Mouse (Mus musculus) embryonic facial prominence, embryonic 15.5 days (tissue): Measurements from ENCODE around the gene Rnf126. TPM values are rescaled to one million over a fixed set of nuclear protein-coding genes. Genes with fewer than 3 reads are reported as not detected.
"Not testable (repeated sequence)": the region's sequence is repeated elsewhere in the genome, so short reads cannot be mapped to it uniquely, and the experiment has no call there.

Source experiments
- ATAC-seq: fragments of 200-750 bp; cut with Nextera tagmentation; 2 replicates; pipeline ENCODE4 v1.8.0; 2017; ENCODE audit warnings: low read depth, moderate TSS enrichment; ENCODE audit not compliant: insufficient number of reproducible peaks, low FRiP score, low TSS enrichment
- H3K27ac ChIP-seq: fragments of 300-500 bp; sonication (generic); replicated peaks from 2 replicates; pipeline ENCODE4 v1.5.1; 2015; ENCODE audit warnings: mild to moderate bottlenecking, inconsistent platforms
- H3K27me3 ChIP-seq: fragments of 300-500 bp; sonication (generic); 2 replicates; pipeline ENCODE4 v1.6.1; 2015; ENCODE audit warnings: inconsistent platforms
- H3K36me3 ChIP-seq: fragments of 300-500 bp; sonication (generic); 2 replicates; pipeline ENCODE4 v1.6.1; 2015; ENCODE audit warnings: mild to moderate bottlenecking, inconsistent platforms
- H3K4me1 ChIP-seq: fragments of 300-500 bp; sonication (generic); 2 replicates; pipeline ENCODE4 v1.6.1; 2015; ENCODE audit warnings: inconsistent platforms
- H3K4me2 ChIP-seq: fragments of 300-500 bp; sonication (generic); replicated peaks from 2 replicates; pipeline ENCODE4 v1.6.1; 2015; ENCODE audit warnings: mild to moderate bottlenecking, inconsistent platforms
- H3K4me3 ChIP-seq: fragments of 300-500 bp; sonication (generic); replicated peaks from 2 replicates; pipeline ENCODE4 v1.5.1; 2015; ENCODE audit warnings: mild to moderate bottlenecking, inconsistent platforms
- H3K9ac ChIP-seq: fragments of 300-500 bp; sonication (generic); 2 replicates; pipeline ENCODE4 v1.6.1; 2015; ENCODE audit warnings: inconsistent platforms
- H3K9me3 ChIP-seq: fragments of 300-500 bp; sonication (generic); replicated peaks from 2 replicates; pipeline ENCODE4 v1.6.1; 2016; ENCODE audit warnings: inconsistent platforms
- WGBS: fragments of 180-500 bp; shearing (Covaris S2); methylation state at CpG from one replicate; pipeline ENCODE4 v1.1.7; 2015; 5-methylcytosine and 5-hydroxymethylcytosine counted together
- polyA plus RNA-seq: library from polyadenylated mRNA; unstranded; fragments of >200 nt; fragmentation: Nextera tagmentation; extraction: Ambion mirVana; gene quantifications from 2 replicates; pipeline ENCODE4 v1.2.1, GENCODE M21; 2015

The Rnf126 gene
- polyA plus RNA-seq, 1 experiment from 2014 or later: 127 TPM

DNA sequence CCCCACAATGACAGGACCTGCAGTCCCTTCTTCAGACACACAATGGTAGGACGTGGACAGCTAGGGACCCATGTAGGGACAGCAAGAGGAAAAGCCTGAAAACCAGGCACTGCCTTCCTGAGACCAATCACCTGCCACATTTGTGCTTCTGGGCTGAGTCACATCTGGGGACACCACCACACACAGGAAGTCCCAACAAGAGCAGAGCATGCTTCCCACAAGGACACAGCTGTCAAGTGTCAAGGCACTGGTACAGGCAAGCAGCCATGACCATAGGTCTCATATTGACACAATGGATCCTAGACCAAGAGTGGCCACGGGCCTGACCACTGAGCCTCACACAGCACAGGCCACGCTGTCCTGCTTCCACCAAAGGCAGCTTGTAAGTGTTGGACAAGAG lies 3.9 kb downstream of the Rnf126 start:
- Histone ChIP-seq H3K27me3 (no peaks in the 10 kb centered on the region), H3K4me1 (peaks cover 32% of the 10 kb centered on the region), H3K27ac (no peak overlapping the region), H3K9me3 (no peaks in the 10 kb centered on the region), H3K4me2 (no peak overlapping the region), H3K36me3 (peaks cover 48% of the 10 kb centered on the region), H3K4me3 (no peak overlapping the region), H3K9ac (no peak overlapping the region)
- WGBS: 93% methylated on average over 3 of the region's 3 CpGs
- no peak for ATAC-seq

DNA sequence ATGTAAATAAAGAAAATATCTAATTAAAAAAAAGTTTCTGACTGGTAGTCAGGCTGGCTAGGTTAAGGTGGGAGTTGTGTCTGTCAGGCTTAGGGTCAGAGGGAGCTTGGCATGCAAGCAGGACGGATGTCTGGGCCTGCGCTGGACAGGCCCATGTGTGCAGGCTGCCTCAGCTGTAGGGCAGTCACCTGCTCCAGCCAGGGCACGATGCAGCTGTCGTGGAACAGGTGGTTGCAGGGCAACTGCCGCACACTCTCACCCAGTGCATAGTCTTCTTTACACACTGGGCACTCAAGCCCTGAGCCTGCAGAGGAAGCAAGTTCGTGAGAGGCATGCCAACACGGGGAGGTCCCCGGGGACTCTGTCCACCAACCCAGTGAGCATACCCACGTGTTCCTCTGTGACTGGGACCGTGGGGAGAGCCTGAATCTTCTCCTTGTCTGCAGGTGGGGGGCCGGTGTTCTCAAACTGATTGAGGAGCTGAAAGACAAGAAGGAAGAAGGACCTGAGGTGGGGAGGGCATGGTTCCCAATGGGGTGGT lies 6.1 kb downstream of the Rnf126 start:
- 89% methylated on average over 11 of the region's 11 CpGs for WGBS
- Histone ChIP-seq H3K36me3 (peaks cover 68% of the 10 kb centered on the region), H3K9me3 (no peaks in the 10 kb centered on the region)

DNA sequence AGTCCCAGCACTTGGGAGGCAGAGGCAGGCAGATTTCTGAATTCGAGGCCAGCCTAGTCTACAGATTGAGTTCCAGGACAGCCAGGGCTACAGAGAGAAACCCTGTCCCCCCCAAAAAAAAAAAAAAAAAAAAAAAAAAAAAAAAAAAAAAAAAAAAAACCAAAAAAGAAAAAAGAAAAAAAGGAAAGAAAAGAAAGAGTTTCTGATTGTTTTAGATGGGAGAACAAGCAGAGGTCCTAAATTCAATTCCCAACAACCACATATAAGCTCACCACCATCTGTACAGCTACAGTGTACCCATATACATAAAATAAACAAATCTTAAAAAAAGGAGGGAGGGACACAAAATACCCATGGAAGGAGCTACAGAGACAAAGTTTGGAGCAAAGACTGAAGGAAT lies 7.1 kb downstream of the Rnf126 start:
- not testable (repeated sequence) for H3K27ac ChIP-seq, H3K27me3 ChIP-seq, ATAC-seq, H3K9ac ChIP-seq, H3K4me3 ChIP-seq, H3K4me2 ChIP-seq, H3K9me3 ChIP-seq
- H3K36me3 ChIP-seq: peaks cover 68% of the 10 kb centered on the region
- WGBS: 86% methylated on average over 1 of the region's 1 CpGs
- peaks cover 22% of the 10 kb centered on the region for H3K4me1 ChIP-seq

More for the DNA sequence above, 6.1 kb downstream of the Rnf126 start:
- Histone ChIP-seq H3K4me2 (no peak overlapping the region), H3K4me1 (peaks cover 22% of the 10 kb centered on the region), H3K27me3 (no peaks in the 10 kb centered on the region), H3K27ac (no peak overlapping the region), H3K9ac (no peak overlapping the region), H3K4me3 (no peak overlapping the region)
- 0 out of 2 replicates have a peak, but pooled peaks have one; percentile 39 for ATAC-seq

DNA sequence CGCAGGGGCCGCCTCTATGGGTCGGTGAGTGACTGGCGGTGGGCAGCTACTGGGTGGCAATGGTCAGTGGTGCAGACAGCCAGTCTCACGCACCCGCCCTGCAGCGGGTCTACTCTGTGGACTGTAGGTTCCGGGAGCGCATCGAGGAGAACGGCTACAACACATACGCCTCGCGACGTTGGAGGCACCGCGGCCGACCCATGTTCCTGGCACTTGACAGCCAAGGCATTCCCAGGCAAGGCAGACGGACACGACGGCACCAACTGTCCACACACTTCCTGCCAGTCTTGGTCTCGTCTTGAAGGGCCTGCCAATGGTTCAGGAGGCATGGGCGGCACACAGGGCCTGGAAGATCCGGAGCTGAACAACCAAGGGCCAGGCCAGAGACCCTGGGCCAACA lies 10.1 kb downstream of the Rnf126 start:
- Histone ChIP-seq H3K4me1 (peaks cover 10% of the 10 kb centered on the region), H3K4me2 (no peak overlapping the region), H3K9me3 (no peaks in the 10 kb centered on the region), H3K9ac (no peak overlapping the region), H3K4me3 (no peak overlapping the region), H3K36me3 (peaks cover 55% of the 10 kb centered on the region), H3K27me3 (no peaks in the 10 kb centered on the region), H3K27ac (no peak overlapping the region)
- no peak for ATAC-seq
- WGBS: 91% methylated on average over 24 of the region's 24 CpGs

DNA sequence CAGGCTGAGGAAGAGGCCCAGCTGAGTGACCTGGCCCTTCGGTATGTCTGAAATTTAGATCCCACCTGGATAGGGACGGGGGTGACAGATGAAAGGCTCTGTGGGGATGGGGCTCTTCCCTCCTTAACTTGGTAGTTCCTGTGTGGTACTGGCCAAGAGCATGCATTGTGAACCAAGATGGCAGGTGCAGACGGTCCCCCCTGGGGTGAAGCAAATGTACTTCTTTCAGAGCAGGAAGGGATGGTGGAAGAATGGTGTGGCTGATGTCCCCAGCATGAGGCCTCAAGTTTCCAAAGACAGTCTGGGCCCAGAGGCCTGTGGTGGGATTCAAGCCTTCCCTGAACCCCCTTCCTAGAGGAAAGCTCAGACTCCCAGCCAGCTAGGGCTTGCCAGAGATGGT lies 10.9 kb downstream of the Rnf126 start:
- ATAC-seq: no peak
- Histone ChIP-seq H3K9me3 (no peaks in the 10 kb centered on the region), H3K27ac (no peak overlapping the region), H3K4me2 (no peak overlapping the region), H3K4me3 (no peak overlapping the region), H3K9ac (no peak overlapping the region), H3K27me3 (no peaks in the 10 kb centered on the region), H3K4me1 (peaks cover 10% of the 10 kb centered on the region), H3K36me3 (peaks cover 47% of the 10 kb centered on the region)
- WGBS: 79% methylated on average over 3 of the region's 3 CpGs

DNA sequence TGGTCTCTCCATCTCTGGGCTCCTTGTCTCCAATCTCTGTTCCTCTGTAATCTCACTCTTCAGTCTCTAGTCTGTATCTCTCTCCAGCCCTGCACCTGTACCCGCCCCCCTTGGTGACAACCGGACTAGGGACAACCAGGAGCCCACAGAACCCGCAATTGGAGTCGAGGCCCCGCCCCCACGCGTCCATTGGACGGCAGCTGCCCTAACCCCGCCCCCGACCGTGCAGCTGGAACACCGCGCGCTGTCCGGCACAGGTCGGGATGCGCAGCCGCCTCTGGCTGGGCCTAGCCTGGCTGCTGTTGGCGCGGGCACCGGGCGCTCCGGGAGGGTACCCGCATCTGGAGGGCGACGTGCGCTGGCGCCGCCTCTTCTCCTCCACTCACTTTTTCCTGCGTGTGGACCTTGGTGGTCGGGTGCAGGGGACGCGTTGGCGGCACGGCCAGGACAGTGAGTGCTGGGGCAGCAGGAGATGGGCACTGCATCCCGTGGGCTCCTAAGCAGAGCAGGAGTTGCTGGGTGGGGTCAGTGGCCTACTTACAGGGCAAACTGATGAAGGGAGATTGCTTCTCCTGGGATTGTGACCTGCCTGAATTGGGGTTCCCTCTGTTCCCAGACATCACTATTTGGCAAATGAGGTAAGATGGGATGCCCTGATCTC lies 11.8 kb downstream of the Rnf126 start, which contains the start of gene Fgf22:
Gene Fgf22 (plus strand): TSS at position 221 of the 661 bp plus-strand sequence.
- no peaks in the 10 kb centered on the region for H3K9me3 ChIP-seq
- no peak within 1 kb of the TSS for H3K27ac ChIP-seq
- H3K27me3 ChIP-seq: no peaks in the 10 kb centered on the region
- H3K4me3 ChIP-seq: peak within 1 kb of the TSS; percentile 31
- peak within 1 kb of the TSS; percentile 18; the same call in 1 of the 2 replicates for H3K9ac ChIP-seq
- peaks cover 10% of the 10 kb centered on the region for H3K4me1 ChIP-seq
- WGBS: under 1% methylated on average over 36 of the region's 36 CpGs
- H3K36me3 ChIP-seq: peaks cover 38% of the 10 kb centered on the region
- ATAC-seq: peak; percentile 79
- peak within 1 kb of the TSS; percentile 63 for H3K4me2 ChIP-seq

DNA sequence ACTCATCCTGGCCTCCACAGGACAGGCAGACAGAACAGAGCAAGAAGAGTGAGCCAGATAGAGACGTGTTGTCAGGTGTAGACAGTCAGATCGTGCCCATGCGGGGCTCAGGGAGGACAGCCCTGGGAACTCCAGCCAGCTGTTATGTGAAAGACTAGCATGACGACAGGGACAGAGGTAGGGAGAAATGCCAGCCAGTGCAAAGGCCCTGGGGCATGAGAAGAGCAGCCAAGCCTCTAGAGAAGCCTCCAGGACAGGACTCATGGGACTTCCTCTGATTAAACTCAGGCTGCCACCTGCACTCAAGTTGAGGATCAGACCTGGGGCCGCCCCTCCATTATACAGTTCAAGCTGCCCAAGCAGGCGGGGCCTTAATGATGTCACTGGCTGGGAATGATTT lies 18.3 kb downstream of the Rnf126 start:
- Histone ChIP-seq H3K9ac (no peak overlapping the region), H3K4me1 (peaks cover 12% of the 10 kb centered on the region), H3K27me3 (no peaks in the 10 kb centered on the region), H3K27ac (no peak overlapping the region), H3K9me3 (no peaks in the 10 kb centered on the region), H3K4me2 (no peak overlapping the region), H3K4me3 (no peak overlapping the region), H3K36me3 (peaks cover 12% of the 10 kb centered on the region)
- ATAC-seq: no peak
- 71% methylated on average over 6 of the region's 6 CpGs for WGBS

DNA sequence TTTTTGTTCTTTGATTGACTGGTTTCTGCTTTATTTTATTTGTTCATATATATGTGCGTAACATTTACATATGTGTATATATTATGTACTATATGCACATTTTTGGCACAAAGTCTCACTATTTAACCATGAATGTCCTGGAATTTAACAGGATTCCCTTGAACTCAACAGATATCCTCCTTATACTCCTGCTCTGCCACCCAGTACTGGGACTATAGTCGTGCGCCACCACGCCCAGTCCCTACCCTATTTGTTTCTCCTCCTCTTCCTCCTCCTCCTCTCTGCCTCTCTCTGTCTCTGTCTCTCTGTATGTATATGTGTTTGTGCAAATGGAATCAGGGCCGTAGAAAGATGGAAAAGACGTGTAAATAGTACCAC lies 20.0 kb downstream of the Rnf126 start:
- no peaks in the 10 kb centered on the region for H3K27me3 ChIP-seq
- H3K4me3 ChIP-seq: peak overlapping the region; percentile 76
- peaks cover 12% of the 10 kb centered on the region for H3K4me1 ChIP-seq
- 0 out of 2 replicates have a peak overlapping the region, but pooled peaks have one; percentile 34 for H3K27ac ChIP-seq
- H3K36me3 ChIP-seq: peaks cover 26% of the 10 kb centered on the region
- ATAC-seq: no peak
- H3K9me3 ChIP-seq: no peaks in the 10 kb centered on the region
- H3K4me2 ChIP-seq: peak overlapping the region; percentile 62
- no peak overlapping the region for H3K9ac ChIP-seq
- WGBS: 24% methylated on average over 6 of the region's 6 CpGs

DNA sequence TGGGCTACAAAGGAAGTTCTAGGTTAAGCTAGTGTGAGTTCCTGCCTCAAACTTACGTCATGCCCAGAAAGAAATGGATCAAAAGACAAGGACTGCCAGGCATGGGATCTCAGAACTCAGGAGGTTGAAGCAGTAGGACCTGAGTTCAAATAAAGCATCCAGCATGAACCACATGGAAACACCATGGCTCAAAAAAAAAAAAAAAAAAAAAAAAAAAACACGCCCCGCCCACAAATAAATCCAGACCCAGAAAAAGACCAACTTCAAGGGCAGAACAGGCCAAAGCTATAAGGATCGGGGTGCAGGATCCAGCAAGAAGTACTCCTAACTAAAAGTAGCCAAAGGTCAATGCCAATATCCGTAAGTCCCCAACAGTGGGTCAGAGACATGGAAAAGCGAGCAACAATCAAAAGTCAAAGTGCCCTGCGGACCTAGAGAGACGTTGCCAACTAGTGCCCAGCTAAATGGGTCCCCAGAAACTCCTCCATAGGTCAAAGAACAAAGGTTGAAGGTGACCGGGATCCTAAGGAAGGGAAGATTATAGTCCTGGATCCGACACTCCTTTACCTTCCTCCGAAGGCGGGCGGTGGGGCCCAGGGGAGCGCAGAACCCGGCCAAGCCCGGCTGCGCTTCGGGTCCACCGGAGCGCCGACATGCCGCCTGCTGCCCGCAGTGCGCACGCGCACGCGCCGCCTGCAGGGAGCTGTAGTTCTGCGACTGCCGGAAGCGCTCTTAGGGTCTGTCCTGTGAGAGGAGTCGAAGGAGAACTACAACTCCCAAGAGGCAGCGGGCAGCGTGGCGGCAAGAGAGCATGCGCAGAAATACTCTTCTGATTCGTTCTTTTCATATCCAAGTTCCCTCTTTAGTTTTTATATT lies 20.6 kb downstream of the Rnf126 start, which contains the start of gene Polrmt:
Gene Polrmt (minus strand): TSS at position 684 of the 876 bp plus-strand sequence.
- Histone ChIP-seq H3K4me1 (peaks cover 12% of the 10 kb centered on the region), H3K4me2 (peak within 1 kb of the TSS; percentile 62), H3K9me3 (no peaks in the 10 kb centered on the region), H3K36me3 (peaks cover 33% of the 10 kb centered on the region), H3K9ac (peak within 1 kb of the TSS; percentile 51; the same call in 1 of the 2 replicates), H3K4me3 (peak within 1 kb of the TSS; percentile 76), H3K27ac (peak within 1 kb of the TSS; percentile 51; the same call in 1 of the 2 replicates), H3K27me3 (no peaks in the 10 kb centered on the region)
- peak; percentile 95 for ATAC-seq
- 2% methylated on average over 38 of the region's 38 CpGs for whole genome bisulfite sequencing

DNA sequence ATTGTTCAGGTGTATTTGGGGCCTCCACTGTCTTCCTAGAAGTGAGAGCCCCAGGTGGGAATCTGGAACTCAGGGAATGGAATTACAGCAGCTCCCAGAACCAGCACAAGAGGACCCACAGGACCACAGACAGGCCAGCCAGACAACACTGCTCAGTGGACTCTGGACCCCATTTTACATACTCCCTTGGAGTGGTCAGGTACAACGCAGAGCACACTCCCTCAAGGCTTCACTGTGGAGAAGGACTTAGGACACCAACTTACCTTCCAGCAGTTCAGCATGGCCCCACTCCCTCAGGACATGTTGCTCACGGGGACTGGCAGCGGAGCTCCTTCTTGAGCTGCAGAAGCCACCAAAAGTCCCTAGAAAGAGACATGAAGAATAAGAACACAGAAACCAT lies 21.3 kb downstream of the Rnf126 start:
- no peak overlapping the region for H3K27ac ChIP-seq
- ATAC-seq: no peak
- no peaks in the 10 kb centered on the region for H3K27me3 ChIP-seq
- H3K4me2 ChIP-seq: peak overlapping the region; percentile 62
- H3K36me3 ChIP-seq: peaks cover 40% of the 10 kb centered on the region
- H3K4me3 ChIP-seq: peak overlapping the region; percentile 76
- H3K9ac ChIP-seq: no peak overlapping the region
- H3K4me1 ChIP-seq: peaks cover 12% of the 10 kb centered on the region
- peaks cover 4% of the 10 kb centered on the region; the same call in 1 of the 2 replicates for H3K9me3 ChIP-seq
- 85% methylated on average over 3 of the region's 3 CpGs for WGBS
